Mouse (Mus musculus) adipose tissue, adult 10 weeks (tissue): Measurements from ENCODE around the gene Slain2. TPM values are rescaled to one million over a fixed set of nuclear protein-coding genes. Genes with fewer than 3 reads are reported as not detected.

Experiments used
- polyA plus RNA-seq: library from polyadenylated mRNA; stranded (reverse); fragments of 350-450 nt; fragmentation: Illumina TruSeq; extraction: RNeasy Lipid Tissue Mini Kit (QIAGEN cat#74804); gene quantifications from one replicate; pipeline ENCODE4 v1.2.3, GENCODE M21; 2014; ENCODE audit warnings: low read depth, low replicate concordance

Slain2 gene
- 27.7 TPM for polyA plus RNA-seq

DNA sequence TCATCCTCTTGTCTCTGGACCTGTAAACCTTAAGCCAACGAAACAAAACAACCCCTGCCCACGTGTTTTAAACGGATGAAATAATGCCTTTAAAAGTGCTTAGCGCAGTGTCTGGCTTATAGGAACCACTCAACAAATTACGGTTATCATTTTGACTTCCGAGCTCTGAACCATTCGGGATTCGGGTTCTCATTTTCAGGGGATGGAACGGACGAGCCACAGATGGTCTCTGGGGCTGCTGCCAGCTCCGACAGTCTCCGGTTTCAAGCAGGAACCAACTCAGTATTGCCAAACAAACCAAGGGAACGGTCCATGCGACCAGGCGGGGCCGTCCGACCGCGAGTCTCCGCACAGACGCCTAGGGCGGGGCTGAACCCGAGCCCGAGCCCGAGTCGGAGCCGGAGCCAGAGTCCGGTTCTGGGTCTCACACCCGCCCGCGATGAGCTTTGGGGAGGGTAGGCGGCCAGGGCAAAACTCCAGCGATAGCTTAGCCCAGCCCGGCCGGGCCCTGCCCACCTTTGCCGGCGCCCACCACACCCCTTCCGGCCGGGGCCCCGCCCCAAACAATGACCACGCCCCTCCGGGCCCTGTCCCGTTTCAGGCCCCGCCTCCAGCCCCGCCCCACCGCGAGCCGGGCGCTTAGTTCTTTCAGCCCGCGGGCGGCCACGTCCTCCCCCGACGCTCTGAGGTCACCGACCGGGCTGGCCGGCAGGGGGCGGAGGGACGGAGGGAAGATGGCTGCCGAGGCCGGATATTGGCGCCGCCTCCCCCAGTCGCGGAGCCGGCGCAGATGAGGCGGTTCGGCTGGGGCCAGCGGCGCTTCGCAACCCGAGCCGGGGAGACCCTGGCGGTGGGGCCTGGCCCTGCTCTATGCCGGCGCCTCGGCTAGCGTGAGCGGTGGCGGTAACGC, at the start of gene Slain2:
TSS of gene Slain2 (plus strand) at position 657 of the 910 bp plus-strand sequence.

DNA sequence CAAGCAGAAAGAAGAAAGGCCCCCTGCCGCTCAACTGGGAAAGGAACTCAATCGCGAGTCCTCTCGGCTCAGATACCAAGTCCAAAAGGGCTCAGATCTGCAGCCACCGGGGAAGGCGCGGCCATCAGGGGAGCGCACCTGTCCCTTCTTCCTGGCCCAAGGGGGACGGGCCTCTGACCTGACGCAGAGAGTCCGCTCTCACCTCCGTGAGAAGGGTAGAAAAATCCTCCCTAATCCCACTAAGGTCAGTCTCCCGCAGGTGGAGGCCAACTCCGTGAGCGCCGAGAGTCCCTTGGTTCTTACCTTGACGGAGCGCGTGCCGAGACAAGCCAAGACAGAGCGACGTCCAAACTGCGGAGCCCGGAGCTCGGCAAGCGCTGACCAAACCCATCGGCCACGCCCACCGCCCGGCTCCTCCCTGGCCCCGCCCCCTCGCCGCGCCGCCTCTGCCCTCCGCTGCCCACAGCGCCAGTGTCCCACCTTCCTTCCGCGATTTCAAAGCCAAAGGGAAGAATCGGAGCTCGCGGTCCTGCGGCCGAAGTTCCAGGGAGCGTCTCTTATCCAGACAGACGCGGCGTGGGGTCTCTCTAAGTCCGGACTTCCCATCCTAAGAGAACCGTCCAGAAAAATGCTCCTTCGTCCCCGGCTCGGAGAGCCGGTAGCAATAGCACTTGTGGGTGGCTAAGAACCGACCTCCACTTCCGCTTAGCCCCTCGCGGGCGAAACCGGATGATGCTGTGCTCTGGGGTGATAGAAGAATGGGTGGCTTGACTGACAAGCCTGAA, 45.8 kb upstream of the Slain2 start, which contains the start of gene Tec:
TSS of gene Tec (minus strand) at position 393 of the 785 bp plus-strand sequence.

DNA sequence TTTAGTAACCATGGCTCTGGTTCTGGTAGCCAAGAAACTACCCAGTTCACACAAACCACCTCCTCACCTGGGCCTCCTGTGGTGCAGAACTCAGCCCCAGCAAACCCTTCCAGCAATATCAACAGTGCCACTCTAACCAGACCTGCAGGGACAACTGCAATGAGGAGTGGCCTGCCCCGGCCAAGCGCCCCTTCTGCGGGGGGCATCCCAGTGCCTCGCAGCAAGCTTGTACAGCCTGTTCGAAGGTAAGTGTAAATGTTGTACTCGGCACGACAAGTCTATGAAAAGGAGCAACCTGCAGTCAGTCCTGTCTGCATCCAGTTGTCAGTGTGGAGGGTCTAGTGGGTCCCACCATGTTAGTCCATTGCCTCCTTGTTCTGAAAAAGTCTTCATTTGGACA, 60.5 kb downstream of the Slain2 start, which contains the start of gene Gm10135:
TSS of gene Gm10135 (minus strand) at position 101 of the 400 bp plus-strand sequence.

DNA sequence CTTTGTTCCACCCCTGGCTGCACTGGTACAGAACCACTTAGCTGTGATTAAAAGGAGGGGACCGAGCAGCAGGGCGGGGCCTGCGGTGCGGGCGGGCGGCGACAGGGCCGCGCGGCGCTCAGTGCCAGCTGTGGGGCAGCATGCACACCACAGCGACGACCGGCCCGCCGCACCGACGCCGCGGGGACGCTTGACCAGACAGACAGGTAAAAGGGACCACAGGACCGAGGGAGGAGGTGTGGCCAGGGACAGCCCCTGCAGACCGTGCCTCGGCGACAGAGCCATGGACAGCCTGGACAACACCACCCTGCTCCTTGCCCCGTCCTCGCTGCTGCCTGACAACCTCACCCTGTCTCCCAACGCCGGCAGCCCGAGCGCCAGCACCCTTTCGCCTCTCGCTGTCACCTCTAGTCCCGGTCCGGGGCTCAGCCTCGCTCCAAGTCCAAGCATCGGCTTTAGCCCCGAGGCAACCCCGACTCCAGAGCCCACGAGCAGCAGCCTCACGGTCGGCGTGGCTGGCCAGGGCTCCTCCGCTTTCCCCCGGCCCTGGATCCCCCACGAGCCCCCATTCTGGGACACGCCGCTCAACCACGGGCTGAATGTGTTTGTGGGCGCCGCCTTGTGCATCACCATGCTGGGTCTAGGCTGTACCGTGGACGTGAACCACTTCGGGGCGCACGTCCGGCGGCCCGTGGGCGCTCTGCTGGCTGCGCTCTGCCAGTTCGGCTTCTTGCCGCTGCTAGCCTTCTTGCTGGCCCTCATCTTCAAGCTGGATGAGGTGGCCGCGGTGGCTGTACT, 92.9 kb downstream of the Slain2 start, which contains the start of gene Slc10a4:
TSS of gene Slc10a4 (plus strand) at position 100 of the 798 bp plus-strand sequence.

Other genes starting within 250 kb of the Slain2 start
- 0.52 TPM for gene Txk, start 161.5 kb upstream of the Slain2 start, polyA plus RNA-seq
- 8.1 TPM for gene Tec, start 45.8 kb upstream of the Slain2 start, polyA plus RNA-seq
- not detected for gene Gm10135, start 60.4 kb downstream of the Slain2 start, polyA plus RNA-seq
- not detected for gene Slc10a4, start 92.6 kb downstream of the Slain2 start, polyA plus RNA-seq